ENCODE assay signal across 18 mouse cellular contexts in the genomic region with DNA sequence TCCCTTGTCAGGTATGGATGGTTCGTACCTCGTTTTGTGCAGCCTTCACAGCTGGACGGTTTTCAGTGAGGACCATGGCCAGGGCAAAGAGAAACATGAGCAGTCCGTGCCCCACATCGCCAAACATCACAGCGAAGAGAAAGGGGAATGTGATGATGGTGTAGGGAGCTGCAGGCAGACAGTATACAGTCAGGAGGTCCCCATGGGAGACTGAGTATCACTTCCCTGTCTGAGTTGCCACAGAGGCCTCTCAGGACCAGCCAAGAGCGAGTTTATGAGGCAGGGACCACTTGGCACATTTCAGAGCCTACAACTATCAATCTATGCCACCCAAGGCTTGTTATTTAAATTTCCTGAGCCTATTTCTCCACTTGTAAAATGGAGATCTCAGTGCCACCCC. TPM values are rescaled to one million over a fixed set of nuclear protein-coding genes. Genes with fewer than 3 reads are reported as not detected.
DNase-seq lines count a peak whose midpoint lies in the region; ATAC-seq lines count a peak whose summit lies in the region.
"Had no signal": no experiment of that assay in that cellular context is flagged by ENCODE, and none has a peak within 500 bp of the region (broad histone marks: within the 10 kb centered on the region; RNA-seq: fewer than 3 reads in every experiment).

No protein-coding gene starts in this region.

- ATAC-seq in granulocyte monocyte progenitor cell, adult 5-6 weeks (replicated peaks; ENCODE audit: poor library complexity, severe bottlenecking) = peak; percentile 80
- ATAC-seq in monocyte, adult 5-6 weeks (replicated peaks; ENCODE audit: insufficient number of reproducible peaks, low FRiP score, low TSS enrichment, poor library complexity, severe bottlenecking) = 0 out of 2 replicates have a peak, but pooled peaks have one; percentile 37
- ATAC-seq: activated CD4-positive, CD25-positive, alpha-beta regulatory T cell, adult 4 months; forebrain, embryonic 13.5 days; forebrain, postnatal 0 days; hindbrain, embryonic 16.5 days; inflammation-experienced regulatory T-cells, adult 6 months; Patski had no signal

- DNase-seq in A20 (ENCODE audit: low read depth, low spot score) = peak; percentile 73
- peak; percentile 66 to 74 for DNase-seq in B cell, adult 2 months
- no peak for DNase-seq in cerebellum, adult 18-20 months
- DNase-seq in frontal cortex, adult 2 months (ENCODE audit: extremely low spot score in 1 of 2, low spot score in 1 of 2) = no peak
- no peak for DNase-seq in urinary bladder, adult 18-20 months (ENCODE audit: low spot score in 2 of 2)
- DNase-seq: adrenal gland, postnatal 14 days; cerebellum, adult 8-10 months; cerebellum, postnatal 25 days; forebrain, postnatal 0 days; heart, postnatal 4 days; kidney, adult 11 months had no signal

RNA-seq across cellular contexts. Expression of a gene that starts 8.0 kb away (rescaled TPM):
- 165 and 253 TPM in 2 replicates for total RNA-seq in granulocyte monocyte progenitor cell, adult 5-6 weeks (2014; fragmentation: Nextera tagmentation)
- total RNA-seq in granulocyte monocyte progenitor cell, adult 5-6 weeks (2017) = 159 and 178 TPM in 2 replicates
- 181 to 259 TPM (median 252 TPM) in 3 replicates for total RNA-seq in monocyte, adult 5-6 weeks (2017)
- polyA plus RNA-seq in frontal cortex, adult 2 months (2012; rRNA removed) = 45.5 and 48.1 TPM in 2 replicates

RNA-seq across cellular contexts. Expression of a gene that starts 13.6 kb away (rescaled TPM):
- total RNA-seq in granulocyte monocyte progenitor cell, adult 5-6 weeks (2014; fragmentation: Nextera tagmentation) = 157 and 158 TPM in 2 replicates
- 89.0 and 91.9 TPM in 2 replicates for total RNA-seq in granulocyte monocyte progenitor cell, adult 5-6 weeks (2017)
- total RNA-seq in monocyte, adult 5-6 weeks (2017) = 27.2 to 46.8 TPM (median 33.1 TPM) in 3 replicates
- 283 and 291 TPM in 2 replicates for polyA plus RNA-seq in frontal cortex, adult 2 months (2012; rRNA removed)

RNA-seq across cellular contexts. Expression of a gene that starts 30.7 kb away (rescaled TPM):
- total RNA-seq in granulocyte monocyte progenitor cell, adult 5-6 weeks (2014; fragmentation: Nextera tagmentation) = 5.9 and 8.4 TPM in 2 replicates
- 8.4 and 14.1 TPM in 2 replicates for total RNA-seq in granulocyte monocyte progenitor cell, adult 5-6 weeks (2017)
- total RNA-seq in monocyte, adult 5-6 weeks (2017) = 54.5 to 74.4 TPM (median 57.2 TPM) in 3 replicates
- 7.9 and 8.5 TPM in 2 replicates for polyA plus RNA-seq in frontal cortex, adult 2 months (2012; rRNA removed)

RNA-seq across cellular contexts. Expression of a gene that starts 36.0 kb away (rescaled TPM):
- 162 and 191 TPM in 2 replicates for total RNA-seq in granulocyte monocyte progenitor cell, adult 5-6 weeks (2014; fragmentation: Nextera tagmentation)
- 205 and 220 TPM in 2 replicates for total RNA-seq in granulocyte monocyte progenitor cell, adult 5-6 weeks (2017)
- total RNA-seq in monocyte, adult 5-6 weeks (2017) = 243 to 349 TPM (median 322 TPM) in 3 replicates
- polyA plus RNA-seq in frontal cortex, adult 2 months (2012; rRNA removed) = 31.5 and 34.7 TPM in 2 replicates
- polyA plus RNA-seq: Patski had no signal

RNA-seq across cellular contexts. Expression of a gene that starts 47.4 kb away (rescaled TPM):
- total RNA-seq in granulocyte monocyte progenitor cell, adult 5-6 weeks (2014; fragmentation: Nextera tagmentation) = 30.2 and 50.6 TPM in 2 replicates
- total RNA-seq in granulocyte monocyte progenitor cell, adult 5-6 weeks (2017) = 32.7 and 37.2 TPM in 2 replicates
- 34.8 to 59.4 TPM (median 42.0 TPM) in 3 replicates for total RNA-seq in monocyte, adult 5-6 weeks (2017)
- polyA plus RNA-seq in frontal cortex, adult 2 months (2012; rRNA removed) = 121 and 123 TPM in 2 replicates

Comparison
In these comparisons a context has a peak if more than half of its experiments do, and no peak if none do; other contexts are left out.
1. DNase-seq: peak in A20 (single experiment) and B cell, adult 2 months (2 of 2); none in cerebellum, adult 18-20 months (0 of 2), frontal cortex, adult 2 months (0 of 2) and urinary bladder, adult 18-20 months (0 of 2).